Mouse (Mus musculus) macrophage (primary cell): Measurements from ENCODE around the gene Cox17. TPM values are rescaled to one million over a fixed set of nuclear protein-coding genes. Genes with fewer than 3 reads are reported as not detected.
A peak's percentile ranks its signal among the peaks of the same experiment; 100 is the strongest.
"Not testable (repeated sequence)": the region's sequence is repeated elsewhere in the genome, so short reads cannot be mapped to it uniquely, and the experiment has no call there.

Experiments
- H3K27ac ChIP-seq: fragments of 350-480 bp; formaldehyde crosslinking; 2 replicates; pipeline ENCODE4 v1.9.0; 2021
- H3K36me3 ChIP-seq: fragments of 350-480 bp; formaldehyde crosslinking; 2 replicates; pipeline ENCODE4 v1.9.0; 2021; ENCODE audit errors: inconsistent target
- H3K4me3 ChIP-seq: fragments of 350-480 bp; formaldehyde crosslinking; 2 replicates; pipeline ENCODE4 v1.9.0; 2021; ENCODE audit errors: inconsistent target
- H3K79me2 ChIP-seq: fragments of 350-480 bp; formaldehyde crosslinking; 2 replicates; pipeline ENCODE4 v1.9.0; 2021; ENCODE audit errors: inconsistent target
- WGBS: methylation state at CpG from one replicate; pipeline ENCODE4 v1.1.7; 2026; ENCODE audit warnings: inconsistent platforms; ENCODE audit not compliant: missing documents; 5-methylcytosine and 5-hydroxymethylcytosine counted together
- polyA plus RNA-seq: library from polyadenylated mRNA; stranded (reverse); fragments of 250-400 nt; gene quantifications from 3 replicates; pipeline ENCODE4 v1.2.4, GENCODE M21; 2018; ENCODE audit warnings: inconsistent platforms

The Cox17 gene
- polyA plus RNA-seq, 1 experiment from 2014 or later, result 147 TPM

- Histone ChIP-seq H3K79me2 (no peaks in the 10 kb centered on the region), H3K27ac (no peak overlapping the region), H3K4me3 (no peak overlapping the region), H3K36me3 (no peaks in the 10 kb centered on the region)
- WGBS, result 86% methylated on average over 6 of the region's 6 CpGs
These were observed 12.4 kb upstream of the Cox17 start for GRCm38 (mm10) chr16:38334431-38334830.

- not testable (repeated sequence) for H3K4me3 ChIP-seq, H3K27ac ChIP-seq, H3K36me3 ChIP-seq, H3K79me2 ChIP-seq
- 85% methylated on average over 2 of the region's 4 CpGs for WGBS
These were observed 8.7 kb upstream of the Cox17 start for GRCm38 (mm10) chr16:38338077-38338476.

GRCm38 (mm10) chr16:38341396-38342324 is 5.1 kb upstream of the Cox17 start, which contains the start of gene Maats1:
Maats1 (minus strand) TSS chr16:38342143.
- Histone ChIP-seq H3K36me3 (no peaks in the 10 kb centered on the region), H3K4me3 (peak within 1 kb of the TSS; percentile 7; the same call in 1 of the 2 replicates), H3K79me2 (no peaks in the 10 kb centered on the region), H3K27ac (no peak within 1 kb of the TSS)
- 38% methylated on average over 30 of the region's 30 CpGs for WGBS

GRCm38 (mm10) chr16:38344941-38345725 is 1.7 kb upstream of the Cox17 start:
- H3K4me3 ChIP-seq, result no peak overlapping the region
- H3K79me2 ChIP-seq, result peaks cover 31% of the 10 kb centered on the region
- 87% methylated on average over 3 of the region's 3 CpGs for WGBS
- H3K36me3 ChIP-seq, result peaks cover 14% of the 10 kb centered on the region; the same call in 1 of the 2 replicates
- H3K27ac ChIP-seq, result no peak overlapping the region

- Histone ChIP-seq H3K27ac (peak overlapping the region; percentile 79), H3K36me3 (peaks cover 38% of the 10 kb centered on the region), H3K79me2 (peaks cover 34% of the 10 kb centered on the region), H3K4me3 (peak overlapping the region; percentile 92)
- WGBS, result 47% methylated on average over 6 of the region's 6 CpGs
These were observed 797 bp downstream of the Cox17 start for GRCm38 (mm10) chr16:38347588-38347987.

- WGBS, result 78% methylated on average over 9 of the region's 9 CpGs
- H3K36me3 ChIP-seq, result peaks cover 40% of the 10 kb centered on the region
- peaks cover 34% of the 10 kb centered on the region for H3K79me2 ChIP-seq
- no peak overlapping the region for H3K27ac ChIP-seq
- H3K4me3 ChIP-seq, result peak overlapping the region; percentile 92; the same call in 1 of the 2 replicates
These were observed 1.5 kb downstream of the Cox17 start for GRCm38 (mm10) chr16:38348217-38348761.

- Histone ChIP-seq H3K27ac (no peak overlapping the region), H3K36me3 (peaks cover 40% of the 10 kb centered on the region), H3K4me3 (no peak overlapping the region), H3K79me2 (peaks cover 34% of the 10 kb centered on the region)
- 94% methylated on average over 2 of the region's 2 CpGs for WGBS
These were observed 3.1 kb downstream of the Cox17 start for GRCm38 (mm10) chr16:38349881-38350280.

GRCm38 (mm10) chr16:38350361-38350855 is 3.6 kb downstream of the Cox17 start:
- H3K4me3 ChIP-seq, result no peak overlapping the region
- H3K36me3 ChIP-seq, result peaks cover 40% of the 10 kb centered on the region
- H3K27ac ChIP-seq, result no peak overlapping the region
- H3K79me2 ChIP-seq, result peaks cover 34% of the 10 kb centered on the region
- 87% methylated on average over 7 of the region's 7 CpGs for WGBS

- Histone ChIP-seq H3K79me2 (peaks cover 34% of the 10 kb centered on the region), H3K4me3 (no peak overlapping the region), H3K36me3 (peaks cover 40% of the 10 kb centered on the region), H3K27ac (no peak overlapping the region)
- WGBS, result 74% methylated on average over 6 of the region's 6 CpGs
These were observed 4.1 kb downstream of the Cox17 start for GRCm38 (mm10) chr16:38350939-38351338.

GRCm38 (mm10) chr16:38352031-38352430 is 5.2 kb downstream of the Cox17 start:
- peaks cover 34% of the 10 kb centered on the region for H3K79me2 ChIP-seq
- no peak overlapping the region for H3K4me3 ChIP-seq
- H3K36me3 ChIP-seq, result peaks cover 40% of the 10 kb centered on the region
- 91% methylated on average over 7 of the region's 7 CpGs for WGBS
- no peak overlapping the region for H3K27ac ChIP-seq

- Histone ChIP-seq H3K36me3 (peaks cover 40% of the 10 kb centered on the region), H3K79me2 (peaks cover 26% of the 10 kb centered on the region), H3K4me3 (no peak overlapping the region), H3K27ac (no peak overlapping the region)
These were observed 6.1 kb downstream of the Cox17 start for GRCm38 (mm10) chr16:38352851-38353250.

GRCm38 (mm10) chr16:38353642-38354041 is 6.9 kb downstream of the Cox17 start:
- H3K36me3 ChIP-seq, result peaks cover 40% of the 10 kb centered on the region
- no peak overlapping the region for H3K4me3 ChIP-seq
- WGBS, result 100% methylated on average over 1 of the region's 2 CpGs
- no peak overlapping the region for H3K27ac ChIP-seq
- H3K79me2 ChIP-seq, result peaks cover 18% of the 10 kb centered on the region

- Histone ChIP-seq H3K27ac (no peak overlapping the region), H3K4me3 (no peak overlapping the region), H3K79me2 (peaks cover 11% of the 10 kb centered on the region; the same call in 1 of the 2 replicates), H3K36me3 (peaks cover 34% of the 10 kb centered on the region)
- 77% methylated on average over 5 of the region's 5 CpGs for WGBS
These were observed 7.6 kb downstream of the Cox17 start for GRCm38 (mm10) chr16:38354185-38354913.
